Mouse (Mus musculus) CH12.LX (cell line): ENCODE measurements around the gene Ank3. TPM values are rescaled to one million over a fixed set of nuclear protein-coding genes. Genes with fewer than 3 reads are reported as not detected.

Experiments
- DNase-seq: peaks from one replicate; pipeline ENCODE4 v3.0.0-alpha.2; 2013; ENCODE audit errors: extremely low read depth
- H3K27ac ChIP-seq: 2 replicates; pipeline ENCODE4 v1.5.1; 2012; ENCODE audit warnings: low read depth, mild to moderate bottlenecking, control low read depth, moderate library complexity; ENCODE audit not compliant: insufficient read depth
- H3K27me3 ChIP-seq: replicated peaks from 2 replicates; pipeline ENCODE3; 2012; ENCODE audit warnings: inconsistent platforms
- H3K36me3 ChIP-seq, 2 experiments: replicated peaks in 1 of 2; 2 replicates each; pipeline versions ENCODE3 to v1.6.1; 2012; ENCODE audit warnings: inconsistent platforms in 1 of 2, low read length in 1 of 2, mild to moderate bottlenecking in 1 of 2, mixed read lengths in 1 of 2, moderate library complexity in 1 of 2; ENCODE audit not compliant: control insufficient read depth in 1 of 2, insufficient read depth in 1 of 2
- H3K4me1 ChIP-seq, 2 experiments: 2 replicates each; pipeline ENCODE4 v1.6.1; 2012; ENCODE audit warnings: inconsistent platforms in 1 of 2, moderate library complexity in 1 of 2; ENCODE audit not compliant: insufficient read depth in 2 of 2, control insufficient read depth in 1 of 2
- H3K4me2 ChIP-seq: 2 replicates; pipeline ENCODE4 v1.6.1; 2012; ENCODE audit warnings: low read depth, mild to moderate bottlenecking, control low read depth; ENCODE audit not compliant: poor library complexity, insufficient read depth, severe bottlenecking
- H3K4me3 ChIP-seq, 3 experiments: fragments of 150-350 bp in 1 of 3; sonication (generic) in 1 of 3; replicated peaks in 1 of 3; 2 replicates each; pipeline versions ENCODE3 to v1.5.1; 2011 to 2012; ENCODE audit warnings: low read depth in 2 of 3, low read length in 2 of 3, mild to moderate bottlenecking in 2 of 3, moderate library complexity in 2 of 3, control low read depth in 1 of 3, improper control_type of control experiment in 1 of 3, inconsistent platforms in 1 of 3, mixed read lengths in 1 of 3; ENCODE audit not compliant: poor library complexity in 1 of 3
- H3K79me2 ChIP-seq: replicated peaks from 2 replicates; pipeline ENCODE4 v1.6.1; 2012; ENCODE audit warnings: mild to moderate bottlenecking, moderate library complexity; ENCODE audit not compliant: control insufficient read depth, poor library complexity, insufficient read depth, severe bottlenecking; ENCODE audit errors: extremely low read depth
- H3K9ac ChIP-seq: 2 replicates; pipeline ENCODE4 v1.6.1; 2012; ENCODE audit warnings: low read depth, mild to moderate bottlenecking, control low read depth, moderate library complexity; ENCODE audit not compliant: insufficient read depth
- H3K9me3 ChIP-seq: replicated peaks from 2 replicates; pipeline ENCODE3; 2012; ENCODE audit warnings: low read length, inconsistent platforms, mixed read lengths
- BHLHE40 ChIP-seq: IDR thresholded peaks from 2 replicates; pipeline ENCODE4 v1.6.1; 2011; ENCODE audit warnings: mild to moderate bottlenecking, low read depth, low read length, improper control_type of control experiment
- CHD2 ChIP-seq: IDR thresholded peaks from 2 replicates; pipeline ENCODE4 v1.6.1; 2011; ENCODE audit warnings: low read length, improper control_type of control experiment
- CTCF ChIP-seq, 2 experiments: IDR thresholded peaks in 1 of 2; conservative IDR thresholded peaks in 1 of 2; 2 replicates each; pipeline ENCODE4 v1.5.1; 2011 to 2012; ENCODE audit warnings: low read depth in 2 of 2, low read length in 2 of 2, improper control_type of control experiment in 1 of 2, inconsistent platforms in 1 of 2, mild to moderate bottlenecking in 1 of 2, moderate library complexity in 1 of 2
- E2F4 ChIP-seq: IDR thresholded peaks from 2 replicates; pipeline ENCODE4 v1.6.1; 2011; ENCODE audit warnings: low read depth, low read length, improper control_type of control experiment; ENCODE audit not compliant: insufficient replicate concordance
- ELF1 ChIP-seq: IDR thresholded peaks from 2 replicates; pipeline ENCODE4 v1.6.1; 2014; ENCODE audit warnings: low read depth, mild to moderate bottlenecking, inconsistent platforms, low read length, improper control_type of control experiment
- GABPA ChIP-seq: IDR thresholded peaks from 2 replicates; pipeline ENCODE4 v1.6.1; 2012; ENCODE audit warnings: low read depth, low read length, improper control_type of control experiment, inconsistent platforms; ENCODE audit not compliant: insufficient replicate concordance
- HCFC1 ChIP-seq: IDR thresholded peaks from 2 replicates; pipeline ENCODE4 v1.6.1; 2012; ENCODE audit warnings: low read depth, mild to moderate bottlenecking, inconsistent platforms, low read length, improper control_type of control experiment
- IRF4 ChIP-seq: IDR thresholded peaks from 2 replicates; pipeline ENCODE4 v1.6.1; 2014; ENCODE audit warnings: low read depth, mild to moderate bottlenecking, inconsistent platforms, low read length, improper control_type of control experiment
- JUN ChIP-seq: IDR thresholded peaks from 2 replicates; pipeline ENCODE4 v1.6.1; 2011; ENCODE audit warnings: low read depth, mild to moderate bottlenecking, low read length, improper control_type of control experiment, moderate library complexity; ENCODE audit not compliant: insufficient read depth
- KAT2A ChIP-seq: IDR thresholded peaks from 2 replicates; pipeline ENCODE4 v1.6.1; 2012; ENCODE audit warnings: low read length, improper control_type of control experiment, inconsistent platforms; ENCODE audit not compliant: insufficient replicate concordance
- MAFK ChIP-seq: IDR thresholded peaks from 2 replicates; pipeline ENCODE4 v1.6.1; 2011; ENCODE audit warnings: low read length, improper control_type of control experiment; ENCODE audit not compliant: insufficient replicate concordance
- MAZ ChIP-seq: IDR thresholded peaks from 2 replicates; pipeline ENCODE4 v1.6.1; 2012; ENCODE audit warnings: low read depth, mild to moderate bottlenecking, inconsistent platforms, low read length, improper control_type of control experiment, moderate library complexity
- NRF1 ChIP-seq: IDR thresholded peaks from 2 replicates; pipeline ENCODE4 v1.6.1; 2014; ENCODE audit warnings: low read depth, mild to moderate bottlenecking, inconsistent platforms, low read length, improper control_type of control experiment, moderate library complexity
- POLR2A ChIP-seq: IDR thresholded peaks from 2 replicates; pipeline ENCODE4 v1.6.1; 2011; ENCODE audit warnings: low read depth, mild to moderate bottlenecking, improper control_type of control experiment, low read length
- POLR2AphosphoS2 ChIP-seq: IDR thresholded peaks from 2 replicates; pipeline ENCODE4 v1.6.1; 2011; ENCODE audit warnings: low read depth, low read length, improper control_type of control experiment
- RAD21 ChIP-seq: IDR thresholded peaks from 2 replicates; pipeline ENCODE4 v1.6.1; 2011; ENCODE audit warnings: low read depth, mild to moderate bottlenecking, low read length, improper control_type of control experiment, moderate library complexity
- RCOR1 ChIP-seq: conservative IDR thresholded peaks from 2 replicates; pipeline ENCODE4 v1.6.1; 2012; ENCODE audit warnings: low read depth, mild to moderate bottlenecking, inconsistent platforms, low read length, improper control_type of control experiment
- SIN3A ChIP-seq: IDR thresholded peaks from 2 replicates; pipeline ENCODE4 v1.6.1; 2012; ENCODE audit warnings: low read length, improper control_type of control experiment, inconsistent platforms
- SMC3 ChIP-seq: IDR thresholded peaks from 2 replicates; pipeline ENCODE4 v1.6.1; 2011; ENCODE audit warnings: low read depth, low read length, improper control_type of control experiment
- TCF12 ChIP-seq: IDR thresholded peaks from 2 replicates; pipeline ENCODE4 v1.6.1; 2014; ENCODE audit warnings: low read depth, mild to moderate bottlenecking, inconsistent platforms, low read length, improper control_type of control experiment
- USF1 ChIP-seq: IDR thresholded peaks from 2 replicates; pipeline ENCODE4 v1.6.1; 2014; ENCODE audit warnings: low read depth, mild to moderate bottlenecking, inconsistent platforms, low read length, improper control_type of control experiment
- USF2 ChIP-seq: conservative IDR thresholded peaks from 2 replicates; pipeline ENCODE4 v1.6.1; 2011; ENCODE audit warnings: low read depth, low read length, improper control_type of control experiment
- ZC3H11A ChIP-seq: IDR thresholded peaks from 2 replicates; pipeline ENCODE4 v1.6.1; 2012; ENCODE audit warnings: low read depth, mild to moderate bottlenecking, inconsistent platforms, low read length, improper control_type of control experiment
- ZMIZ1 ChIP-seq: IDR thresholded peaks from 2 replicates; pipeline ENCODE4 v1.6.1; 2012; ENCODE audit warnings: low read depth, mild to moderate bottlenecking, inconsistent platforms, low read length, improper control_type of control experiment
- ZNF384 ChIP-seq: IDR thresholded peaks from 2 replicates; pipeline ENCODE4 v1.6.1; 2012; ENCODE audit warnings: low read depth, low read length, improper control_type of control experiment, inconsistent platforms
- dilution Hi-C: fragments of 300-500 bp; cut with MboI; formaldehyde crosslinking; loops from 2 replicates; pipeline ENCODE4 v1.14.3; 2020; ENCODE audit warnings: low sequenced_read_pairs; ENCODE audit not compliant: extremely low pct_unique_long_range_greater_than_20kb, extremely low pct_ligation_motif_present
- in situ Hi-C: fragments of 300-500 bp; cut with MboI; formaldehyde crosslinking; loops from 3 replicates; pipeline ENCODE4 v1.14.3; 2019; ENCODE audit warnings: low sequenced_read_pairs, low pct_ligation_motif_present, low pct_unique_long_range_greater_than_20kb, mixed read lengths
- polyA plus RNA-seq: library from polyadenylated mRNA; unstranded; fragments of >175 nt; gene quantifications from 2 replicates; pipeline ENCODE4 v1.2.1, GENCODE M21; 2012; ENCODE audit warnings: low read depth; ENCODE audit not compliant: insufficient read length
- total RNA-seq, 2 experiments: library from RNA; depleted of rRNA; stranded (reverse); fragments of 300-350 nt in 1 of 2; fragments of >200 nt in 1 of 2; gene quantifications; 2 replicates each; pipeline ENCODE4 v1.2.3; 2012 to 2014

Ank3 gene
- total and polyA plus RNA-seq, 3 experiments, result 4.7 to 8.3 (median 6.2) TPM

GRCm38 (mm10) chr10:69962226-69962625, 563.7 kb downstream of the Ank3 start:
- TF ChIP-seq MAZ (no peak), E2F4 (no peak), USF2 (no peak), SIN3A (no peak), ZMIZ1 (no peak), CTCF (conservative IDR thresholded peaks at IDR 0.05 in 1 of 2, IDR thresholded peaks at IDR 0.05 in 1 of 2; ENCODE audit: low read depth in 2 of 2, low read length in 2 of 2) (no peak), IRF4 (no peak), KAT2A (no peak), ZC3H11A (no peak), RCOR1 (no peak), BHLHE40 (no peak), RAD21 (no peak), SMC3 (no peak), POLR2A (no peak), ZNF384 (no peak), MAFK (no peak)
- no peak overlapping the region for H3K4me2 ChIP-seq
- dilution Hi-C loops (no loop called here), in situ Hi-C loops (loop anchor here (5.0 to 10.0 kb wide), 2 partner anchors 95 to 297 kb away; no protein-coding TSS in a partner anchor)
- no peaks in the 10 kb centered on the region for H3K27me3 ChIP-seq
- no peak overlapping the region for H3K27ac ChIP-seq
- peaks cover 5 to 30% of the 10 kb centered on the region in 2 experiments for H3K4me1 ChIP-seq
- no peaks in the 10 kb centered on the region for H3K79me2 ChIP-seq
- no peak overlapping the region for H3K4me3 ChIP-seq
- H3K9ac ChIP-seq, result no peak overlapping the region
- DNase-seq, result no peak
- no peaks in the 10 kb centered on the region for H3K9me3 ChIP-seq
- peaks cover 0 to 23% of the 10 kb centered on the region in 2 experiments for H3K36me3 ChIP-seq

- in situ Hi-C loops, result loop anchor here (5.0 to 10.0 kb wide), 2 partner anchors 96 to 298 kb away; no protein-coding TSS in a partner anchor
- TF ChIP-seq BHLHE40 (no peak), ZC3H11A (no peak), USF2 (no peak), USF1 (no peak), NRF1 (no peak), E2F4 (no peak), CTCF (conservative IDR thresholded peaks at IDR 0.05 in 1 of 2, IDR thresholded peaks at IDR 0.05 in 1 of 2; ENCODE audit: low read depth in 2 of 2, low read length in 2 of 2) (no peak), JUN (no peak), ZNF384 (no peak), CHD2 (no peak), GABPA (no peak), RAD21 (no peak), TCF12 (no peak), HCFC1 (no peak), POLR2AphosphoS2 (no peak), ZMIZ1 (no peak), IRF4 (no peak), RCOR1 (no peak), ELF1 (no peak)
- DNase-seq, result no peak
- H3K36me3 ChIP-seq, result peaks cover 0 to 21% of the 10 kb centered on the region in 2 experiments
- H3K27ac ChIP-seq, result no peak overlapping the region
- dilution Hi-C loops, result no loop called here
- no peak overlapping the region for H3K4me3 ChIP-seq
- H3K9me3 ChIP-seq, result no peaks in the 10 kb centered on the region
- H3K4me2 ChIP-seq, result no peak overlapping the region
- H3K79me2 ChIP-seq, result no peaks in the 10 kb centered on the region
- peaks cover 5 to 30% of the 10 kb centered on the region in 2 experiments for H3K4me1 ChIP-seq
- H3K9ac ChIP-seq, result no peak overlapping the region
- H3K27me3 ChIP-seq, result no peaks in the 10 kb centered on the region
Measured at GRCm38 (mm10) chr10:69962976-69963375, 564.4 kb downstream of the Ank3 start.
